ENCODE assay signal across 21 mouse cellular contexts in genomic region chr16:75663871-75664270, GRCm38 (mm10).
"Had no signal": no experiment of that assay in that cellular context is flagged by ENCODE, and none has a peak within 500 bp of the region (broad histone marks: within the 10 kb centered on the region; RNA-seq: fewer than 3 reads in every experiment).

No protein-coding gene starts in this region.

- H3K27me3 ChIP-seq: lung, embryonic 15.5 days; megakaryocyte, embryonic 14.5 days; midbrain, embryonic 12.5 days; neural tube, embryonic 13.5 days; neural tube, embryonic 15.5 days had no signal

- H3K27ac ChIP-seq: lung, embryonic 15.5 days; macrophage; midbrain, embryonic 12.5 days; neural tube, embryonic 13.5 days; neural tube, embryonic 15.5 days had no signal

- ATAC-seq: lung, postnatal 0 days; midbrain, embryonic 16.5 days had no signal

- H3K9me3 ChIP-seq: lung, embryonic 15.5 days; megakaryocyte, embryonic 14.5 days; midbrain, embryonic 12.5 days; neural tube, embryonic 13.5 days; neural tube, embryonic 15.5 days had no signal

- DNase-seq: lung, adult 2 months; lung, postnatal 14 days; lung, postnatal 36 days; midbrain, embryonic 14.5 days; retina, postnatal 1 day; right cerebral cortex, adult 18-20 months; right cerebral cortex, postnatal 25 days; right cerebral cortex, postnatal 4 days; spleen, adult 18-20 months; thymus, adult 18-20 months; thymus, postnatal 14 days; thymus, postnatal 36 days had no signal

- H3K36me3 ChIP-seq: lung, embryonic 15.5 days; midbrain, embryonic 12.5 days; neural tube, embryonic 13.5 days; neural tube, embryonic 15.5 days had no signal

- H3K4me2 ChIP-seq: lung, embryonic 15.5 days; midbrain, embryonic 12.5 days; neural tube, embryonic 13.5 days; neural tube, embryonic 15.5 days had no signal

- H3K4me1 ChIP-seq: lung, embryonic 15.5 days; megakaryocyte, embryonic 14.5 days; midbrain, embryonic 12.5 days; neural tube, embryonic 13.5 days; neural tube, embryonic 15.5 days had no signal

- H3K9ac ChIP-seq: lung, embryonic 15.5 days; midbrain, embryonic 12.5 days; neural tube, embryonic 13.5 days; neural tube, embryonic 15.5 days had no signal

- H3K4me3 ChIP-seq: lung, embryonic 15.5 days; megakaryocyte, embryonic 14.5 days; midbrain, embryonic 12.5 days; myocyte; neural tube, embryonic 13.5 days; neural tube, embryonic 15.5 days had no signal
